Mouse (Mus musculus): ENCODE results near the gene Stfa1. TPM values are rescaled to one million over a fixed set of nuclear protein-coding genes. Genes with fewer than 3 reads are reported as not detected.
"Not testable (repeated sequence)": the region's sequence is repeated elsewhere in the genome, so short reads cannot be mapped to it uniquely, and the experiment has no call there.

The Stfa1 gene
- not detected in 2 replicates for total RNA-seq (2015; ENCODE audit: low replicate concordance)
- not detected in 2 replicates for total RNA-seq (2017; ENCODE audit: low replicate concordance)

GRCm38 (mm10) chr16:36276796-36277195, at the start of gene Stfa1:
Stfa1 (plus strand) TSS chr16:36276951.
- ATAC-seq (replicated peaks; ENCODE audit: low FRiP score, poor library complexity, severe bottlenecking) = not testable (repeated sequence)

- ATAC-seq (replicated peaks; ENCODE audit: low FRiP score, poor library complexity, severe bottlenecking) = not testable (repeated sequence)
Observed at GRCm38 (mm10) chr16:36260585-36260984, 16.2 kb upstream of the Stfa1 start.

GRCm38 (mm10) chr16:36289140-36289539, 12.4 kb downstream of the Stfa1 start:
- no peak for ATAC-seq (replicated peaks; ENCODE audit: low FRiP score, poor library complexity, severe bottlenecking)

GRCm38 (mm10) chr16:36307631-36308030, 30.9 kb downstream of the Stfa1 start:
- no peak for ATAC-seq (replicated peaks; ENCODE audit: low FRiP score, poor library complexity, severe bottlenecking)

GRCm38 (mm10) chr16:36316111-36316510, 39.4 kb downstream of the Stfa1 start:
- ATAC-seq (replicated peaks; ENCODE audit: low FRiP score, poor library complexity, severe bottlenecking) = not testable (repeated sequence)

GRCm38 (mm10) chr16:36319286-36319685, 42.5 kb downstream of the Stfa1 start:
- no peak for ATAC-seq (replicated peaks; ENCODE audit: low FRiP score, poor library complexity, severe bottlenecking)

GRCm38 (mm10) chr16:36334232-36334631, 57.5 kb downstream of the Stfa1 start, which contains the start of gene BC117090:
BC117090 (minus strand) TSS chr16:36334332.
- ATAC-seq (replicated peaks; ENCODE audit: low FRiP score, poor library complexity, severe bottlenecking) = no peak

Other genes with a start within 250 kb of the Stfa1 start
- gene Wdr5b, start 235.8 kb upstream of the Stfa1 start, total RNA-seq (2015; ENCODE audit: low replicate concordance) = 6.5 and 10.9 TPM in 2 replicates
- 4.5 and 5.1 TPM in 2 replicates for gene Wdr5b, start 235.8 kb upstream of the Stfa1 start, total RNA-seq (2017; ENCODE audit: low replicate concordance)
- 15.1 and 53.0 TPM in 2 replicates for gene Fam162a, start 205.4 kb upstream of the Stfa1 start, total RNA-seq (2015; ENCODE audit: low replicate concordance)
- gene Fam162a, start 205.4 kb upstream of the Stfa1 start, total RNA-seq (2017; ENCODE audit: low replicate concordance) = 14.5 and 24.8 TPM in 2 replicates
- 3.2 and 12.6 TPM in 2 replicates for gene Ccdc58, start 205.3 kb upstream of the Stfa1 start, total RNA-seq (2015; ENCODE audit: low replicate concordance)
- 8.0 and 33.3 TPM in 2 replicates for gene Ccdc58, start 205.3 kb upstream of the Stfa1 start, total RNA-seq (2017; ENCODE audit: low replicate concordance)
- not detected in 2 replicates for gene Csta1, start 145.7 kb upstream of the Stfa1 start, total RNA-seq (2015; ENCODE audit: low replicate concordance)
- gene Csta1, start 145.7 kb upstream of the Stfa1 start, total RNA-seq (2017; ENCODE audit: low replicate concordance) = not detected in 2 replicates
- 38.6 and 78.4 TPM in 2 replicates for gene Stfa2l1, start 120.1 kb upstream of the Stfa1 start, total RNA-seq (2015; ENCODE audit: low replicate concordance)
- gene Stfa2l1, start 120.1 kb upstream of the Stfa1 start, total RNA-seq (2017; ENCODE audit: low replicate concordance) = 1.4 and 19.2 TPM in 2 replicates
- gene Gm5483, start 92.7 kb upstream of the Stfa1 start, total RNA-seq (2015; ENCODE audit: low replicate concordance) = 10.5 and 24.1 TPM in 2 replicates
- gene Gm5483, start 92.7 kb upstream of the Stfa1 start, total RNA-seq (2017; ENCODE audit: low replicate concordance) = 8.0 TPM in 1 of 2 replicates, not detected in the other
- gene Gm5416, start 66.5 kb upstream of the Stfa1 start, total RNA-seq (2015; ENCODE audit: low replicate concordance) = not detected in 2 replicates
- gene Gm5416, start 66.5 kb upstream of the Stfa1 start, total RNA-seq (2017; ENCODE audit: low replicate concordance) = not detected in 2 replicates
- not detected in 2 replicates for gene 2010005H15Rik, start 55.5 kb upstream of the Stfa1 start, total RNA-seq (2015; ENCODE audit: low replicate concordance)
- not detected in 2 replicates for gene 2010005H15Rik, start 55.5 kb upstream of the Stfa1 start, total RNA-seq (2017; ENCODE audit: low replicate concordance)
- not detected in 2 replicates for gene BC117090, start 57.4 kb downstream of the Stfa1 start, total RNA-seq (2015; ENCODE audit: low replicate concordance)
- gene BC117090, start 57.4 kb downstream of the Stfa1 start, total RNA-seq (2017; ENCODE audit: low replicate concordance) = not detected in 2 replicates
- not detected in 2 replicates for gene BC100530, start 90.8 kb downstream of the Stfa1 start, total RNA-seq (2015; ENCODE audit: low replicate concordance)
- not detected in 2 replicates for gene BC100530, start 90.8 kb downstream of the Stfa1 start, total RNA-seq (2017; ENCODE audit: low replicate concordance)
- gene Stfa2, start 131.5 kb downstream of the Stfa1 start, total RNA-seq (2015; ENCODE audit: low replicate concordance) = 13.4 TPM in 1 of 2 replicates, not detected in the other
- 3.5 TPM in 1 of 2 replicates, not detected in the other for gene Stfa2, start 131.5 kb downstream of the Stfa1 start, total RNA-seq (2017; ENCODE audit: low replicate concordance)
- gene Stfa3, start 178.4 kb downstream of the Stfa1 start, total RNA-seq (2015; ENCODE audit: low replicate concordance) = 8.0 and 10.1 TPM in 2 replicates
- not detected in 2 replicates for gene Stfa3, start 178.4 kb downstream of the Stfa1 start, total RNA-seq (2017; ENCODE audit: low replicate concordance)

Measured in erythroid progenitor cell, adult 5-6 weeks (primary cell).